Mouse (Mus musculus): ENCODE results near the gene Syt14. TPM values are rescaled to one million over a fixed set of nuclear protein-coding genes. Genes with fewer than 3 reads are reported as not detected.

Syt14 gene
- polyA plus RNA-seq, 1 experiment from 2014 or later = 1.4 TPM

GRCm38 (mm10) chr1:192898742-192899141 is 136.8 kb downstream of the Syt14 start:
- DNase-seq (no peak), ATAC-seq (ENCODE audit: insufficient read depth) (no peak)
- TF ChIP-seq CTCF (IDR thresholded peaks at IDR 0.05; ENCODE audit: low read depth) = no peak
- WGBS = 50% methylated on average over 2 of the region's 2 CpGs
- no peaks in the 10 kb centered on the region for H3K9me3 ChIP-seq (ENCODE audit: low read depth, low read length)
- no peaks in the 10 kb centered on the region for H3K36me3 ChIP-seq (ENCODE audit: insufficient read depth)
- no peak overlapping the region for H3K4me2 ChIP-seq
- H3K27ac ChIP-seq (ENCODE audit: low read depth) = no peak overlapping the region
- no peak overlapping the region for H3K4me3 ChIP-seq (ENCODE audit: low read depth, low read length)
- peaks cover 5% of the 10 kb centered on the region; the same call in 1 of the 2 replicates for H3K4me1 ChIP-seq (ENCODE audit: insufficient read depth)
- no peak overlapping the region for H3K9ac ChIP-seq
- no peaks in the 10 kb centered on the region for H3K27me3 ChIP-seq (ENCODE audit: insufficient read depth, low read length)

DNA sequence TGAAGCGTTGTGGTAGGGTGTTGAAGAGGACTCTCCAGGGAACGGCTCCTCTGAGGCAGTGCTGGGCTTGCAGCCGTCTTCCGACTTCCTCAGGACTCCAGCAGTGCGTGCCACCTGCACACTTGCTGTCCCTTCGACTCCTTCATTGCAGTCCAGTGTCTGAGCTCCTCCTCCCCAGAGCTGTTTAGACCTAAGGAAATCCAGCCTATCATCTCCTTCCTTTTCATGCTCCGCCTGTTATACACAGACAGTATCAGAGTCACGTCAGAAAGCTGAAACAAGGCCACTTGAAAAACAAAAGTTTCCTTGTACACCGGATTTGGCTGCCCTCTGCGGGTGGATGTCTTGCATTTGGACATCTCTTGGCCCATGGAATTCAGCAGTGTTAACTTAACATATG is 138.4 kb downstream of the Syt14 start:
- peak; percentile 30 for TF ChIP-seq CTCF (IDR thresholded peaks at IDR 0.05; ENCODE audit: low read depth)
- Histone ChIP-seq H3K4me2 (no peak overlapping the region), H3K9ac (no peak overlapping the region), H3K4me3 (ENCODE audit: low read depth, low read length) (no peak overlapping the region), H3K36me3 (ENCODE audit: insufficient read depth) (no peaks in the 10 kb centered on the region), H3K9me3 (ENCODE audit: low read depth, low read length) (no peaks in the 10 kb centered on the region), H3K27ac (ENCODE audit: low read depth) (no peak overlapping the region), H3K4me1 (ENCODE audit: insufficient read depth) (peaks cover 5% of the 10 kb centered on the region; the same call in 1 of the 2 replicates), H3K27me3 (ENCODE audit: insufficient read depth, low read length) (no peaks in the 10 kb centered on the region)
- 52% methylated on average over 10 of the region's 10 CpGs for WGBS
- ATAC-seq (ENCODE audit: insufficient read depth) = 0 out of 2 replicates have a peak, but pooled peaks have one; percentile 65
- peak; percentile 63 for DNase-seq

GRCm38 (mm10) chr1:192896076-192896475 is 139.5 kb downstream of the Syt14 start:
- no peaks in the 10 kb centered on the region for H3K9me3 ChIP-seq (ENCODE audit: low read depth, low read length)
- no peak for TF ChIP-seq CTCF (IDR thresholded peaks at IDR 0.05; ENCODE audit: low read depth)
- no peak overlapping the region for H3K4me2 ChIP-seq
- H3K4me1 ChIP-seq (ENCODE audit: insufficient read depth) = peaks cover 5% of the 10 kb centered on the region; the same call in 1 of the 2 replicates
- H3K27me3 ChIP-seq (ENCODE audit: insufficient read depth, low read length) = no peaks in the 10 kb centered on the region
- H3K9ac ChIP-seq = no peak overlapping the region
- no peak for ATAC-seq (ENCODE audit: insufficient read depth)
- H3K36me3 ChIP-seq (ENCODE audit: insufficient read depth) = no peaks in the 10 kb centered on the region
- WGBS = 88% methylated on average over 3 of the region's 3 CpGs
- DNase-seq = no peak
- no peak overlapping the region for H3K4me3 ChIP-seq (ENCODE audit: low read depth, low read length)
- H3K27ac ChIP-seq (ENCODE audit: low read depth) = no peak overlapping the region

DNA sequence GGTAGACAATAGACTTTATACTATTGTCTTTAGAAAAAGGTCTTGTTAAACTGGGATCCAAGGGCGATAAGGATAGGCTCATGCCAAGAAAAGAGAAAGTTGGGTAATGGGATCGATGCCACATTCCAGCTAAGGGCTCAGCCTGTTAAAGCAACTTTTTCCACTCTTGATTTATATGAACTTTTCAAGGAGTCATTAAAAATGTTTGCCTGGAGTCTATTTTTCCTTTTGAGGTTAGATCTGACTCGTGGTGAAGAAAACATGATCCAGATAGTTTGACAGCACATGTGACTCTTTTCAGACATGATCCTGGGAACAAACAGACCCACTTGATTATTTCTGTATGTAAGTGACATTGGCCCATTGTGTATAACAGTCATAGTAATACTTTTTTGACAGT is 144.9 kb downstream of the Syt14 start:
- Histone ChIP-seq H3K4me1 (ENCODE audit: insufficient read depth) (no peaks in the 10 kb centered on the region), H3K9me3 (ENCODE audit: low read depth, low read length) (no peaks in the 10 kb centered on the region), H3K4me3 (ENCODE audit: low read depth, low read length) (no peak overlapping the region), H3K27ac (ENCODE audit: low read depth) (no peak overlapping the region), H3K4me2 (no peak overlapping the region), H3K27me3 (ENCODE audit: insufficient read depth, low read length) (no peaks in the 10 kb centered on the region), H3K9ac (no peak overlapping the region), H3K36me3 (ENCODE audit: insufficient read depth) (no peaks in the 10 kb centered on the region)
- TF ChIP-seq CTCF (IDR thresholded peaks at IDR 0.05; ENCODE audit: low read depth) = no peak
- WGBS = 59% methylated on average over 3 of the region's 3 CpGs
- DNase-seq (peak; percentile 35), ATAC-seq (ENCODE audit: insufficient read depth) (no peak; the same call in 1 of the 2 replicates)

DNA sequence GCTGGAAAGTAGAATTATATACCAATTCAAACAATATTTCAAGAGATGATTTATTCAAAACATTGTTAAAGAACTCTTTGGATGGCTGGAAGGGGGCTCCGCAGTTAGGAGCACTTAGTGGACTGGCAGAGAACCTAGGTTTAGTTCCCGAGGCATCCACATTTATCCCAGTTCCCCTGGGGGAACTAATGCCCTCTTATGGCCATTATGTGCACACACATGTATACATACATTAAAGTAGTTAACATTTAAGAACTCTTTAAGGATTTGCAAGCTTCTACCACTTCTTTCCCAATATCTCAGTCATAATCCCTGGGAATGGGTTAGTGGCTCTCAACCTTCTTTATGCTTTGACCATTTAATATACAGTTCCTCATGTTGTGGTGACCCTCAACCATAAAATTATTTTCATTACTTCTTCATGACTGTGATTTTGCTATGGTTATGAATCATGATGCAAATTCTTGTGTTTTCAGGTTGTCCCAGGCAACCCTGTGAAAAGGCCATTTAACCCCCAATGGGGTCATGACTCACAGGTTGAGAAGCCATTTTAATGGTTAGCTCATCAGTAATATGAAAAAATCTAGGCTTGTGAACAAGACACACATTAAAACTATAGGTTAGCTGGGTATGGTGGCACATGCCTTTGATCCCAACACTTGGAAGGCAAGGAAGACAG is 152.8 kb downstream of the Syt14 start:
- H3K27ac ChIP-seq (ENCODE audit: low read depth) = no peak overlapping the region
- no peak overlapping the region for H3K4me3 ChIP-seq (ENCODE audit: low read depth, low read length)
- no peak overlapping the region for H3K9ac ChIP-seq
- no peak overlapping the region for H3K4me2 ChIP-seq
- no peaks in the 10 kb centered on the region for H3K36me3 ChIP-seq (ENCODE audit: insufficient read depth)
- peak; percentile 35 for TF ChIP-seq CTCF (IDR thresholded peaks at IDR 0.05; ENCODE audit: low read depth)
- no peaks in the 10 kb centered on the region for H3K9me3 ChIP-seq (ENCODE audit: low read depth, low read length)
- WGBS = 70% methylated on average over 2 of the region's 2 CpGs
- DNase-seq (no peak), ATAC-seq (ENCODE audit: insufficient read depth) (no peak)
- H3K27me3 ChIP-seq (ENCODE audit: insufficient read depth, low read length) = no peaks in the 10 kb centered on the region
- no peaks in the 10 kb centered on the region for H3K4me1 ChIP-seq (ENCODE audit: insufficient read depth)

DNA sequence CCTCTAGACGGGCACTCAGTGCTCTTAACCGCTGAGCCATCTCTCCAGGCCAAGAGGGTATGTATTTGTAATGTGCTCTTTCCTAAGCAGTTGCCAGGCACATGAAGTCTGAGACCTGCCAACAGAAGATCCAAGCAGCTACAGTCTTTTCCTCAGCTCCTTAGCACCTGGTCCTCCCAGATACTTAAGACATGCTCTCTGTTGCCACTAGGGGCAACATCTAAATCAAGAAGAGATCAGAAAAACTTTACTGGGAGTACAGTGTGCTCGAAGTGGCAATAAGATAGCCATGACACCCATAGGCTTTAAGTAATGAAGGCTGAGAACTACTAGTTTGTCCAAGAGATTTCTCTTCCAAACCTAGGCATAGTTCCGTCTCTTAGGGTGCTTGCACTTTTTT is 155.4 kb downstream of the Syt14 start:
- H3K27ac ChIP-seq (ENCODE audit: low read depth) = no peak overlapping the region
- no peaks in the 10 kb centered on the region for H3K36me3 ChIP-seq (ENCODE audit: insufficient read depth)
- no peaks in the 10 kb centered on the region for H3K9me3 ChIP-seq (ENCODE audit: low read depth, low read length)
- H3K4me3 ChIP-seq (ENCODE audit: low read depth, low read length) = no peak overlapping the region
- H3K4me2 ChIP-seq = no peak overlapping the region
- 78% methylated on average over 4 of the region's 4 CpGs for WGBS
- H3K9ac ChIP-seq = no peak overlapping the region
- H3K27me3 ChIP-seq (ENCODE audit: insufficient read depth, low read length) = no peaks in the 10 kb centered on the region
- TF ChIP-seq CTCF (IDR thresholded peaks at IDR 0.05; ENCODE audit: low read depth) = peak; percentile 42
- ATAC-seq (ENCODE audit: insufficient read depth) (no peak), DNase-seq (no peak)
- H3K4me1 ChIP-seq (ENCODE audit: insufficient read depth) = no peaks in the 10 kb centered on the region

DNA sequence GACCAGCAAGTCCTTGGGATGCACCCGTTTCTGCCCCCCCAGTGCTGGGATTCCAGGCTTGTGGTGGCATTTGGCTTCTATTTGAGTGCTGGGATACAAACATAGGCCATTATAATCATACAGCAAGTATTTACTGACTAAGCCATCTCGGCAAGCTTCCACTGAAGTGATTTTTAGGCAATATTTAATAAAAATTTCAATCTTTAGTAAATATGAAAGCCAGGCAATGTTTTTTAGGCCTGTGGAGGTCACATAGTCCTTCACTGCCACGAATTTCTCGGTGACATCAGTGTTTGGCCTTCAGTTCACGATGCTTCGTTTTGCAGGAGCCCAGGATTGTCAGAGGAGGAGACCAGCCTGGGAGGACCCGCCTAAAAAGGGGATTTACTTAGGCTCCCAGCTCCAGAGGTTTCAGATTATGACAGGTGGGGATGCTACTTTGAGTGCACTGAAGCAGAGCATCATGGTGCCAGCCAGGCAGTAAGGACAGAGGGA is 156.4 kb downstream of the Syt14 start:
- no peak for DNase-seq
- no peak overlapping the region for H3K4me2 ChIP-seq
- no peak for TF ChIP-seq CTCF (IDR thresholded peaks at IDR 0.05; ENCODE audit: low read depth)
- no peak overlapping the region for H3K4me3 ChIP-seq (ENCODE audit: low read depth, low read length)
- H3K9ac ChIP-seq = no peak overlapping the region
- H3K27ac ChIP-seq (ENCODE audit: low read depth) = no peak overlapping the region
- 82% methylated on average over 7 of the region's 7 CpGs for WGBS
- no peaks in the 10 kb centered on the region for H3K4me1 ChIP-seq (ENCODE audit: insufficient read depth)
- H3K36me3 ChIP-seq (ENCODE audit: insufficient read depth) = no peaks in the 10 kb centered on the region
- no peaks in the 10 kb centered on the region for H3K9me3 ChIP-seq (ENCODE audit: low read depth, low read length)
- H3K27me3 ChIP-seq (ENCODE audit: insufficient read depth, low read length) = no peaks in the 10 kb centered on the region
- ATAC-seq (ENCODE audit: insufficient read depth) = no peak

All from lung, embryonic 14.5 days (tissue).